Mouse (Mus musculus): ENCODE data around the gene Olfr1290. TPM values are rescaled to one million over a fixed set of nuclear protein-coding genes. Genes with fewer than 3 reads are reported as not detected.

The Olfr1290 gene
- polyA plus RNA-seq, 1 experiment from 2014 or later, result not detected

Other genes starting within 250 kb of the Olfr1290 start
- not detected in 2 replicates for gene Olfr1276, start 239.3 kb downstream of the Olfr1290 start, polyA plus RNA-seq (2014; fragmentation: Nextera tagmentation; extraction: Ambion mirVana)
- not detected in 2 replicates for gene Olfr1277, start 219.7 kb downstream of the Olfr1290 start, polyA plus RNA-seq (2014; fragmentation: Nextera tagmentation; extraction: Ambion mirVana)
- gene Olfr1278, start 203.7 kb downstream of the Olfr1290 start, polyA plus RNA-seq (2014; fragmentation: Nextera tagmentation; extraction: Ambion mirVana), result not detected in 2 replicates
- not detected in 2 replicates for gene Olfr1279, start 193.2 kb downstream of the Olfr1290 start, polyA plus RNA-seq (2014; fragmentation: Nextera tagmentation; extraction: Ambion mirVana)
- gene Olfr1280, start 179.8 kb downstream of the Olfr1290 start, polyA plus RNA-seq (2014; fragmentation: Nextera tagmentation; extraction: Ambion mirVana), result not detected in 2 replicates
- gene Olfr1281, start 167.3 kb downstream of the Olfr1290 start, polyA plus RNA-seq (2014; fragmentation: Nextera tagmentation; extraction: Ambion mirVana), result not detected in 2 replicates
- not detected in 2 replicates for gene Olfr1282, start 157.8 kb downstream of the Olfr1290 start, polyA plus RNA-seq (2014; fragmentation: Nextera tagmentation; extraction: Ambion mirVana)
- not detected in 2 replicates for gene Olfr1283, start 127.0 kb downstream of the Olfr1290 start, polyA plus RNA-seq (2014; fragmentation: Nextera tagmentation; extraction: Ambion mirVana)
- not detected in 2 replicates for gene Olfr1284, start 118.3 kb downstream of the Olfr1290 start, polyA plus RNA-seq (2014; fragmentation: Nextera tagmentation; extraction: Ambion mirVana)
- not detected in 2 replicates for gene Olfr1286, start 70.7 kb downstream of the Olfr1290 start, polyA plus RNA-seq (2014; fragmentation: Nextera tagmentation; extraction: Ambion mirVana)
- gene Olfr1287, start 44.7 kb downstream of the Olfr1290 start, polyA plus RNA-seq (2014; fragmentation: Nextera tagmentation; extraction: Ambion mirVana), result not detected in 2 replicates
- gene Olfr1288, start 19.7 kb downstream of the Olfr1290 start, polyA plus RNA-seq (2014; fragmentation: Nextera tagmentation; extraction: Ambion mirVana), result not detected in 2 replicates
- gene Olfr1289, start 13.0 kb downstream of the Olfr1290 start, polyA plus RNA-seq (2014; fragmentation: Nextera tagmentation; extraction: Ambion mirVana), result not detected in 2 replicates
- gene Olfr1291-ps1, start 3.4 kb upstream of the Olfr1290 start, polyA plus RNA-seq (2014; fragmentation: Nextera tagmentation; extraction: Ambion mirVana), result not detected in 2 replicates
- not detected in 2 replicates for gene Olfr1293-ps, start 31.4 kb upstream of the Olfr1290 start, polyA plus RNA-seq (2014; fragmentation: Nextera tagmentation; extraction: Ambion mirVana)
- gene Olfr1294, start 46.5 kb upstream of the Olfr1290 start, polyA plus RNA-seq (2014; fragmentation: Nextera tagmentation; extraction: Ambion mirVana), result not detected in 2 replicates
- gene Olfr1295, start 75.9 kb upstream of the Olfr1290 start, polyA plus RNA-seq (2014; fragmentation: Nextera tagmentation; extraction: Ambion mirVana), result not detected in 2 replicates
- gene Olfr1297, start 132.7 kb upstream of the Olfr1290 start, polyA plus RNA-seq (2014; fragmentation: Nextera tagmentation; extraction: Ambion mirVana), result not detected in 2 replicates
- not detected in 2 replicates for gene Olfr1298, start 155.4 kb upstream of the Olfr1290 start, polyA plus RNA-seq (2014; fragmentation: Nextera tagmentation; extraction: Ambion mirVana)
- gene Olfr1299, start 167.6 kb upstream of the Olfr1290 start, polyA plus RNA-seq (2014; fragmentation: Nextera tagmentation; extraction: Ambion mirVana), result not detected in 2 replicates

Data from hindbrain, embryonic 11.5 days (tissue).